Mouse (Mus musculus): ENCODE measurements around the gene Slc38a6.

The Slc38a6 gene

GRCm38 (mm10) chr12:73324180-73324586 lies 37.6 kb downstream of the Slc38a6 start:
- no peak for DNase-seq (ENCODE audit: low spot score in 2 of 2)

- no peak for DNase-seq (ENCODE audit: low spot score in 2 of 2)
Observed at GRCm38 (mm10) chr12:73324742-73325141, 38.2 kb downstream of the Slc38a6 start.

GRCm38 (mm10) chr12:73325181-73325580 lies 38.6 kb downstream of the Slc38a6 start:
- no peak for DNase-seq (ENCODE audit: low spot score in 2 of 2)

GRCm38 (mm10) chr12:73325617-73326016 lies 39.0 kb downstream of the Slc38a6 start:
- no peak for DNase-seq (ENCODE audit: low spot score in 2 of 2)

GRCm38 (mm10) chr12:73327381-73327780 lies 40.8 kb downstream of the Slc38a6 start:
- no peak for DNase-seq (ENCODE audit: low spot score in 2 of 2)

GRCm38 (mm10) chr12:73328448-73329167 lies 42.0 kb downstream of the Slc38a6 start:
- no peak for DNase-seq (ENCODE audit: low spot score in 2 of 2)

- no peak for DNase-seq (ENCODE audit: low spot score in 2 of 2)
Observed at GRCm38 (mm10) chr12:73330236-73330635, 43.7 kb downstream of the Slc38a6 start.

- no peak for DNase-seq (ENCODE audit: low spot score in 2 of 2)
Observed at GRCm38 (mm10) chr12:73332701-73333100, 46.1 kb downstream of the Slc38a6 start.

- DNase-seq (ENCODE audit: low spot score in 2 of 2) = no peak
Observed at GRCm38 (mm10) chr12:73334051-73334551, 47.5 kb downstream of the Slc38a6 start.

- DNase-seq (ENCODE audit: low spot score in 2 of 2) = no peak
Observed at GRCm38 (mm10) chr12:73337127-73337526, 50.5 kb downstream of the Slc38a6 start.

- no peak for DNase-seq (ENCODE audit: low spot score in 2 of 2)
Observed at GRCm38 (mm10) chr12:73340642-73341293, 54.2 kb downstream of the Slc38a6 start.

- no peak for DNase-seq (ENCODE audit: low spot score in 2 of 2)
Observed at GRCm38 (mm10) chr12:73341703-73342663, 55.4 kb downstream of the Slc38a6 start.

GRCm38 (mm10) chr12:73344300-73344699 lies 57.7 kb downstream of the Slc38a6 start:
- DNase-seq (ENCODE audit: low spot score in 2 of 2) = no peak

- DNase-seq (ENCODE audit: low spot score in 2 of 2) = no peak
Observed at GRCm38 (mm10) chr12:73345157-73345556, 58.6 kb downstream of the Slc38a6 start.

- DNase-seq (ENCODE audit: low spot score in 2 of 2) = no peak
Observed at GRCm38 (mm10) chr12:73347202-73347601, 60.6 kb downstream of the Slc38a6 start.

- DNase-seq (ENCODE audit: low spot score in 2 of 2) = no peak
Observed at GRCm38 (mm10) chr12:73350466-73350865, 63.9 kb downstream of the Slc38a6 start.

- DNase-seq (ENCODE audit: low spot score in 2 of 2) = no peak
Observed at GRCm38 (mm10) chr12:73350982-73351381, 64.4 kb downstream of the Slc38a6 start.

GRCm38 (mm10) chr12:73351746-73352145 lies 65.2 kb downstream of the Slc38a6 start:
- DNase-seq (ENCODE audit: low spot score in 2 of 2) = no peak

GRCm38 (mm10) chr12:73353362-73353761 lies 66.8 kb downstream of the Slc38a6 start:
- DNase-seq (ENCODE audit: low spot score in 2 of 2) = no peak

GRCm38 (mm10) chr12:73354521-73354920 lies 67.9 kb downstream of the Slc38a6 start:
- DNase-seq (ENCODE audit: low spot score in 2 of 2) = no peak

GRCm38 (mm10) chr12:73355084-73355775 lies 68.7 kb downstream of the Slc38a6 start:
- no peak for DNase-seq (ENCODE audit: low spot score in 2 of 2)

Data from urinary bladder, postnatal 4 days (tissue).